Mouse (Mus musculus) G1E (cell line): Measurements from ENCODE around the gene Primpol. TPM values are rescaled to one million over a fixed set of nuclear protein-coding genes. Genes with fewer than 3 reads are reported as not detected.

Source experiments
- ATAC-seq: 2 replicates; pipeline ENCODE4 v1.8.0; 2016; ENCODE audit warnings: mild to moderate bottlenecking; ENCODE audit not compliant: insufficient number of reproducible peaks, poor library complexity, low FRiP score, severe bottlenecking; ENCODE audit errors: extremely low read depth
- DNase-seq: peaks from one replicate; pipeline ENCODE4 v3.0.0; 2012; ENCODE audit warnings: low spot score
- H3K27me3 ChIP-seq: 2 replicates; pipeline ENCODE4 v1.6.1; 2012; ENCODE audit warnings: mild to moderate bottlenecking, low read length, inconsistent platforms; ENCODE audit not compliant: insufficient read depth
- H3K36me3 ChIP-seq: replicated peaks from 2 replicates; pipeline ENCODE3; 2012; ENCODE audit warnings: mild to moderate bottlenecking, inconsistent platforms
- H3K4me1 ChIP-seq: 2 replicates; pipeline ENCODE4 v1.6.1; 2012; ENCODE audit warnings: low read depth, low read length, inconsistent platforms, mixed read lengths; ENCODE audit not compliant: insufficient read depth
- H3K4me3 ChIP-seq: 2 replicates; pipeline ENCODE4 v1.5.1; 2012; ENCODE audit warnings: low read depth, mild to moderate bottlenecking, inconsistent platforms, low read length, moderate library complexity, mixed read lengths
- H3K9me3 ChIP-seq: replicated peaks from 2 replicates; pipeline ENCODE4 v1.6.1; 2012; ENCODE audit warnings: inconsistent platforms
- CTCF ChIP-seq: IDR thresholded peaks from 2 replicates; pipeline ENCODE4 v1.5.1; 2012; ENCODE audit warnings: low read depth, low read length, inconsistent platforms, mixed read lengths
- GATA1 ChIP-seq: IDR thresholded peaks from 2 replicates; pipeline ENCODE4 v1.6.1; 2012; ENCODE audit warnings: borderline replicate concordance, low read length, inconsistent platforms, mixed read lengths
- GATA2 ChIP-seq: IDR thresholded peaks from 2 replicates; pipeline ENCODE4 v1.6.1; 2012; ENCODE audit warnings: low read depth, low read length, inconsistent platforms, borderline replicate concordance
- POLR2AphosphoS5 ChIP-seq: IDR thresholded peaks from 2 replicates; pipeline ENCODE4 v1.6.1; 2012; ENCODE audit warnings: low read depth, low read length, inconsistent platforms; ENCODE audit not compliant: insufficient replicate concordance
- TAL1 ChIP-seq: conservative IDR thresholded peaks from 2 replicates; pipeline ENCODE4 v1.6.1; 2012; ENCODE audit warnings: low read depth, low read length, inconsistent platforms, mixed read lengths
- polyA plus RNA-seq: library from polyadenylated mRNA; stranded (reverse); fragments of >175 nt; gene quantifications from 2 replicates; pipeline ENCODE4 v1.2.3, GENCODE M21; 2012
- total RNA-seq, 2 experiments: library from RNA; stranded (forward) in 1 of 2; stranded (reverse) in 1 of 2; fragments of 200-1000 nt in 1 of 2; fragments of >200 nt in 1 of 2; fragmentation: Nextera tagmentation in 1 of 2; gene quantifications; 2 replicates each; pipeline ENCODE4 v1.2.3; 2014 to 2017

Primpol gene
- total and polyA plus RNA-seq, 3 experiments = 5.3 to 137 (median 39.6) TPM

DNA sequence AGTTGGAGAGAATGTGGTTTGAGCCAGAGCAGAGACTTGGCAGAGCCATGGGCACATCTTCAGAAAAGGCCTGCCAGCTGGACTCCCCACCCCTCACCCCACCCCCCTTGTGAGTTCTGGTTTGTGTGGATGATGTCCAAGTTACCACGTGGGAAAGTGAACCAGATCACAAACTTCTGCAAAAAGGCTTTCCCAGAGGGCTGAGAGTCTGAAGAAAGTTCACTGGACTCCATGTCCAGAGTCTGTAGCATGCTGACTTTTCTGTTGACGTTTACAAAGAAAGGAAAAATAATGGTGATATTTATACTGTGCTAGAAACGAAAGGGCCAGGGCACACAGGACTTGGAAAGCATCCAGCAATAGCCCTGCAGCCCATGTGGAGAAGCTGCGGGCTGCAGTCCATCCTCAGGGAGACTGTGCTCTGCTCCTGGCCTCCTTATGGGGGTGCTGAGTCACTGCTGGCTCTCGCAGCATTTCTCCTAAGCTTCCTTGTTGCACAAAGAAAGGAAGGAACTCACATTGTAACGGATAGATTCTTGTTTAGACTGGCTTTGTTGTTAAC lies 22.1 kb upstream of the Primpol start:
- no peak for ATAC-seq
- H3K27me3 ChIP-seq = no peaks in the 10 kb centered on the region
- DNase-seq = no peak
- H3K36me3 ChIP-seq = peaks cover 85% of the 10 kb centered on the region
- TF ChIP-seq GATA1 (no peak), CTCF (no peak), GATA2 (no peak), POLR2AphosphoS5 (no peak), TAL1 (no peak)
- peaks cover 36% of the 10 kb centered on the region for H3K4me1 ChIP-seq
- H3K9me3 ChIP-seq = no peaks in the 10 kb centered on the region
- no peak overlapping the region for H3K4me3 ChIP-seq

DNA sequence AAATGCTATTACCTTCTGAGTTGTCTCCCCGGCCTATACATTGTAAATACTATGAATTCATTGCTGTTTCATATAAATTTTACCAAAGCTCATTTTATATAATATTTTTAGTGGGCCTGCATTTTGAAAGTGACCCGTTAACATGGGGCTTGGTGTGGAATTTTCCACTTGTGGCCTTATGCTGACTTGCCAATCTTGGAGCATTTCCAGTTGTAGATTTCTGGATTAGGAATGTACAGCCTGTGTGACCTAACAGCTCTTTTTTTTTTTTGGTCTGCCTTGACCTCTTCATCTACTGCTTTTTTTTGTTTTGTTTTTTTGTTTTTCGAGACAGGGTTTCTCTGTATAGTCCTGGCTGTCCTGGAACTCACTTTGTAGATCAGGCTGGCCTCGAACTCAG lies 13.9 kb upstream of the Primpol start:
- H3K9me3 ChIP-seq = no peaks in the 10 kb centered on the region
- TF ChIP-seq TAL1 (no peak), CTCF (no peak), POLR2AphosphoS5 (no peak), GATA1 (no peak), GATA2 (no peak)
- no peaks in the 10 kb centered on the region for H3K27me3 ChIP-seq
- H3K4me3 ChIP-seq = no peak overlapping the region
- peaks cover 97% of the 10 kb centered on the region for H3K36me3 ChIP-seq
- DNase-seq = no peak
- ATAC-seq = no peak
- peaks cover 42% of the 10 kb centered on the region for H3K4me1 ChIP-seq

GRCm38 (mm10) chr8:46630422-46630821 lies 13.4 kb upstream of the Primpol start:
- Histone ChIP-seq H3K36me3 (peaks cover 93% of the 10 kb centered on the region), H3K4me1 (peaks cover 47% of the 10 kb centered on the region), H3K9me3 (no peaks in the 10 kb centered on the region), H3K4me3 (no peak overlapping the region), H3K27me3 (no peaks in the 10 kb centered on the region)
- TF ChIP-seq GATA2 (no peak), CTCF (no peak), POLR2AphosphoS5 (no peak), GATA1 (no peak), TAL1 (no peak)
- DNase-seq (no peak), ATAC-seq (no peak)

DNA sequence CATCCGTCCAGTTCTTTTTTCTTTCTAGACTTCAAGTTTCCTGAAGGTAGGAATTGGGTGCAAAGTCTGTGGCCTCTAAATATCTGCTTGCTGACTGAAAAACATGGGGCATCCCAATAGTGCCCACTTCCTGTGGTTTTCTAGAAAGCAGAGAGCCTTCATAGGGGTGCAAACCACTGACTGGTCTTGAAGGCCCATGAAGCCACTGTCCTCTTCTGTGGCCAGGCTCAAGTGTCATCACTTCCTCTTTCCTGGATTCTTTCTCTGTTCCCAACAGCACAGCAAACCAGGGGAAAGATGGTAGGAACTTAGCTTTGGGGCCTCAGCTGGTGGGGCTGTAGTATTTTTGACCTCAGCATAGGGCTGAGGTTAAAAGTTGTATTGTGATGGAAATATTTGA lies 11.6 kb upstream of the Primpol start:
- Histone ChIP-seq H3K4me3 (no peak overlapping the region), H3K27me3 (no peaks in the 10 kb centered on the region), H3K36me3 (peaks cover 88% of the 10 kb centered on the region), H3K4me1 (peaks cover 63% of the 10 kb centered on the region), H3K9me3 (no peaks in the 10 kb centered on the region)
- DNase-seq (no peak), ATAC-seq (no peak)
- TF ChIP-seq GATA2 = no peak
- TF ChIP-seq TAL1 = no peak
- TF ChIP-seq CTCF = no peak
- TF ChIP-seq GATA1 = no peak
- no peak for TF ChIP-seq POLR2AphosphoS5

DNA sequence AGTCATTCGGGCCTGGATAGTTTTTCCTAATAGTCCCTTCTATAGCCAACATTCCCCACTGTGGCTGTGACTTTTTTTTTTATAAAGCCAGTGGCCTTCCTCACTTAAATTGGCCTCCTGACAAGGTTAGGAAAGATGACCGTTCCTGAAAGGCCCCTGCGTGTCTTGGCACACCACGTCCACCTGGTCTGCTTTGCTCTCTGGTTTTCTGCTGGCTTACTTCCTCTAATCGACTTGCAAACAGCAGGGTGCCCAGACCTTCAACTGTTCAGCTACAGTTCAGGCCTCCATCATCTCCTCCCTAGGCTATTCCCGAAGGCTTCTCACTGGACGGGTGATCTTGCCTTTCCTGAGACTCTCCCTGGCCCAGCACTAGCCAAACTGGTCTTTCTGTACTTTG lies 10.9 kb upstream of the Primpol start:
- DNase-seq = no peak
- Histone ChIP-seq H3K27me3 (no peaks in the 10 kb centered on the region), H3K4me1 (peaks cover 66% of the 10 kb centered on the region), H3K36me3 (peaks cover 82% of the 10 kb centered on the region), H3K9me3 (no peaks in the 10 kb centered on the region), H3K4me3 (no peak overlapping the region)
- TF ChIP-seq POLR2AphosphoS5 = no peak
- no peak for TF ChIP-seq CTCF
- TF ChIP-seq GATA1 = no peak
- no peak for TF ChIP-seq TAL1
- TF ChIP-seq GATA2 = no peak
- no peak for ATAC-seq

DNA sequence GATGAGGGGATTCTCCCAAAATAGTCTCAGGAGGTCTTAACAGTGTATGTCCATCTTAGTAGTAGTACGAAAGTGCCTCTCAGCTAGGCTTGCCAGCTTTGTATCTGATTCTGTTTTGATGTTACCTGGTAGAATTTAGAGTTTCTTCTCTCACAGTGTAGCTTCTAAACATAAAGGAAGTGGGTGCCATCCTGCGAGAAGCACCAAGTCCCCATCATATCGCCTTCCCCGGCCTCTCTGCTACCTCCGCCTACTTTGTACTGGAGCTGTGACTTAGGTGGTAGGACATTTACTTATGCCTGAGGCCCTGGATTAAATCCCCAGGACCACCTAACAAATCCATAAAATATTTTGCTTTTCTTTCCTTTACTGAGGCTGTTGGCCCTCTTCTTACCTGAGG lies 9.6 kb upstream of the Primpol start:
- TF ChIP-seq TAL1 = no peak
- TF ChIP-seq CTCF = no peak
- no peak for TF ChIP-seq GATA1
- no peak for TF ChIP-seq GATA2
- TF ChIP-seq POLR2AphosphoS5 = no peak
- Histone ChIP-seq H3K4me1 (peaks cover 77% of the 10 kb centered on the region), H3K4me3 (no peak overlapping the region), H3K36me3 (peaks cover 80% of the 10 kb centered on the region), H3K27me3 (no peaks in the 10 kb centered on the region), H3K9me3 (no peaks in the 10 kb centered on the region)
- no peak for ATAC-seq
- no peak for DNase-seq
